Mouse (Mus musculus) thymus, adult 2 months (tissue): ENCODE measurements around the gene Atp1a4. TPM values are rescaled to one million over a fixed set of nuclear protein-coding genes. Genes with fewer than 3 reads are reported as not detected.

ENCODE experiments used
- DNase-seq: peaks from one replicate; pipeline ENCODE4 v3.0.0; 2021
- H3K27ac ChIP-seq: fragments of 200-500 bp; 2 replicates; pipeline ENCODE4 v1.5.1; 2012; ENCODE audit warnings: low read length, control low read depth; ENCODE audit not compliant: control insufficient read depth, insufficient read depth
- H3K27me3 ChIP-seq: fragments of 200-500 bp; 2 replicates; pipeline ENCODE4 v1.6.1; 2012; ENCODE audit warnings: mild to moderate bottlenecking, low read length, moderate library complexity, mixed read lengths; ENCODE audit not compliant: control insufficient read depth, insufficient read depth
- H3K36me3 ChIP-seq: fragments of 200-500 bp; 2 replicates; pipeline ENCODE4 v1.6.1; 2012; ENCODE audit warnings: mild to moderate bottlenecking, low read length, moderate library complexity; ENCODE audit not compliant: control insufficient read depth, insufficient read depth
- H3K4me1 ChIP-seq: fragments of 200-500 bp; replicated peaks from 2 replicates; pipeline ENCODE4 v1.6.1; 2012; ENCODE audit warnings: low read length; ENCODE audit not compliant: control insufficient read depth, insufficient read depth
- H3K4me3 ChIP-seq: fragments of 200-500 bp; 2 replicates; pipeline ENCODE4 v1.5.1; 2012; ENCODE audit warnings: mild to moderate bottlenecking, low read length, control low read depth, moderate library complexity; ENCODE audit not compliant: control insufficient read depth, insufficient read depth
- CTCF ChIP-seq: fragments of 200-500 bp; IDR thresholded peaks from 2 replicates; pipeline ENCODE4 v1.5.1; 2012; ENCODE audit warnings: mild to moderate bottlenecking, control low read depth, low read length, moderate library complexity, borderline replicate concordance; ENCODE audit not compliant: control insufficient read depth, poor library complexity, insufficient read depth; ENCODE audit errors: extremely low read depth
- POLR2A ChIP-seq: fragments of 200-500 bp; IDR thresholded peaks from 2 replicates; pipeline ENCODE4 v1.6.1; 2012; ENCODE audit warnings: mild to moderate bottlenecking, low read length, control low read depth, moderate library complexity; ENCODE audit not compliant: control insufficient read depth, poor library complexity, insufficient read depth; ENCODE audit errors: extremely low read depth
- WGBS: fragments of 180-500 bp; shearing (Covaris S2); methylation state at CpG from one replicate; pipeline ENCODE4 v1.1.7; 2018; 5-methylcytosine and 5-hydroxymethylcytosine counted together
- polyA plus RNA-seq: library from polyadenylated mRNA; depleted of rRNA; stranded (reverse); fragments of >200 nt; gene quantifications from 2 replicates; pipeline ENCODE4 v1.2.3, GENCODE M21; 2012

The Atp1a4 gene
- polyA plus RNA-seq, 1 experiment: 0.07 TPM

DNA sequence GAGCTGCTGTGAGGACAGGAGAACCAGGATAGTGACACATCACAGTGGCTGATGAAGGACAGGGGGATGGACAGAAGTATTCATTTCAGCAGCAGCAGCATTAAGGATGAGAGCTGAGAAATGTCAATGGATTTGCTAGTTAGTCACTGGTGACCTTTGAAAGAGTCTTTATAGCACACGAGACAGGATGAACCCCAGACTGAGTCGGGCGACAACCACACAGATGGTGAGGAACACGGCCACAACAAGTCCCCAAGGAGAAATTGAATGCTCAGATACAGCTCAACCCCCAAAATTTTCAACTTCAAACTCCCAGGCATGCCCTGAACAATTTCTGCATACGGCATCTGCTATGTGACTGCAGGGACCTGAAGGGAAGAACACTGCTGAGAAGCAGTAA is 28.5 kb upstream of the Atp1a4 start:
- Histone ChIP-seq H3K27me3 (no peaks in the 10 kb centered on the region), H3K36me3 (no peaks in the 10 kb centered on the region), H3K27ac (no peak overlapping the region), H3K4me3 (no peak overlapping the region), H3K4me1 (no peaks in the 10 kb centered on the region)
- DNase-seq: no peak
- WGBS: 59% methylated on average over 5 of the region's 5 CpGs
- TF ChIP-seq POLR2A (no peak), CTCF (no peak)

DNA sequence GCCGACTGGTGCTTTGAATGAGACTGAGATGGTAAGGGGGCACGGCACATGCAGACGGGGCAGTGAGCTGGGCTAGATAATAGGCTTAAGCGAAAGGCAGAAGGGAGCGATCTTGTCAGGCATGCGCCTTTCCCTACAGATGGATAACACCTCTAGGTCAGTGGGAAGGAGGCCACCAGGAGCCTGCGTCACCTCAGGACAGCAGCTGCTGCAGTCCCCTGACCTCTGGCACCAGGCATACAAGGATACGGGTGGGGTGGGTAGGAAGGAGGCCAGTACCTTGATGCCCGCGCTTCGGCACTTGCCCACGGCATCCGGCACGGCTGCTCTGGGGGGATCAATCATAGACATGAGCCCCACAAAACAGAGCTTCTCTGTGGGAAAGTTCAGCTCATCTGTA is 26.0 kb upstream of the Atp1a4 start:
- no peaks in the 10 kb centered on the region for H3K27me3 ChIP-seq
- 97% methylated on average over 14 of the region's 14 CpGs for WGBS
- no peak overlapping the region for H3K4me3 ChIP-seq

DNA sequence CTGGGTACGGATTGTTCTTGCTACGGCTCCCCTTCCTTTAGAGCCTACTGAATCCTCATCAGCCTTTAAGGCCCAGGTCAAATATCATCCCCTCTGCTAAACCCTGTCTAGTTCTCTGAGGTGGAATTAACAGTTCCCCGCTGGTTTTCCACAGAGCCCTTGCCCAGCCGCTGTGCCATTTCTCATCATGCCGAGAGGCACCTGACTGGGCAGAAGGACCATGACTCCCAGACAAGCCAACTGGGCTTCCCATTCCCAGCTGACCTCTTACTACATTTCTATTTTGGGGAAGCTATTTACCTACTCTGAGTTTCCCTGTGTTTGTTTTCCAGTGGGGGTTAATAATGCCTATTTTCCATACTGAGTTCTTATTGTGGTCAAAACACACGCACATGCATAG is 24.9 kb upstream of the Atp1a4 start:
- H3K27me3 ChIP-seq: no peaks in the 10 kb centered on the region
- H3K36me3 ChIP-seq: no peaks in the 10 kb centered on the region
- no peak for TF ChIP-seq POLR2A
- TF ChIP-seq CTCF: no peak
- no peaks in the 10 kb centered on the region for H3K4me1 ChIP-seq
- 96% methylated on average over 6 of the region's 6 CpGs for WGBS
- H3K27ac ChIP-seq: no peak overlapping the region
- no peak overlapping the region for H3K4me3 ChIP-seq
- no peak for DNase-seq

More for the DNA sequence above, 26.0 kb upstream of the Atp1a4 start:
- TF ChIP-seq POLR2A (no peak), CTCF (no peak)
- no peak for DNase-seq
- H3K36me3 ChIP-seq: no peaks in the 10 kb centered on the region
- H3K27ac ChIP-seq: no peak overlapping the region
- no peaks in the 10 kb centered on the region for H3K4me1 ChIP-seq

DNA sequence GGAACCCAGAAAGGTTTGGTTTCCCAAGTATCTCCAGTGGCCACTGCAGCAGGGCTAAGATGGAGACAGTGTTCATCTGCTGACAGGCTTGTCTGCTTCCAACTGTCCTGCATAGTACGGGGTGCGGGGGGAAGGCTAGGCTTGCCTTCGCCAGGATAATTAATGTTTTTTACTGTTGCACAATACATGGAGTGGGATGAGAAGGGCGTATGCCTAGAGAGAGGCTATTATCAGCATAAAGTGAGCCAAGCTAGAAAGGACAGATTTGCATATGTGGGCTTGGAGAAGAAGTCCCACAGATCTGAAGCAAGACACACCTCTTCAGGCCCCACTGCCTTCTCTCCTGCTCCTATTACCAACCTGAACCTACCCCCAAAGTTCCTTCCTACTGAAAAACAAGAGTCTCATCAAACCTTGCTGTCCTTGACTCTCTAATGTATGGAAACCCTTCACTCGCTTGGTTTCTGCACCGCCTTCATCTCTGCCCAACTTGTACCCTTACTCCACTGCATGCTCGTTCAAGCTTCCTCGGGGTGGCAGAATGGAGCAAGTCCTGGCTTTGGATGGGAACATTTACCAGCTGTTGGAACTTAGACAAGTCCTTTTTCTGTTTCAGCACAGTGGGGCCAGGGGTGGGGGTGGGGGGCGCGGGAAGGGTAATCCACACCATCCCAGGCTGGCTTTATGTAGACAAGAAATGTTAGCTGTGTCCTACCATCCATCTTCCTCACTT is 23.5 kb upstream of the Atp1a4 start:
- H3K4me1 ChIP-seq: peaks cover 5% of the 10 kb centered on the region; the same call in 1 of the 2 replicates
- no peak overlapping the region for H3K27ac ChIP-seq
- WGBS: 92% methylated on average over 10 of the region's 10 CpGs
- H3K27me3 ChIP-seq: no peaks in the 10 kb centered on the region
- no peaks in the 10 kb centered on the region for H3K36me3 ChIP-seq
- no peak overlapping the region for H3K4me3 ChIP-seq
- TF ChIP-seq CTCF: no peak
- no peak for TF ChIP-seq POLR2A
- no peak for DNase-seq

DNA sequence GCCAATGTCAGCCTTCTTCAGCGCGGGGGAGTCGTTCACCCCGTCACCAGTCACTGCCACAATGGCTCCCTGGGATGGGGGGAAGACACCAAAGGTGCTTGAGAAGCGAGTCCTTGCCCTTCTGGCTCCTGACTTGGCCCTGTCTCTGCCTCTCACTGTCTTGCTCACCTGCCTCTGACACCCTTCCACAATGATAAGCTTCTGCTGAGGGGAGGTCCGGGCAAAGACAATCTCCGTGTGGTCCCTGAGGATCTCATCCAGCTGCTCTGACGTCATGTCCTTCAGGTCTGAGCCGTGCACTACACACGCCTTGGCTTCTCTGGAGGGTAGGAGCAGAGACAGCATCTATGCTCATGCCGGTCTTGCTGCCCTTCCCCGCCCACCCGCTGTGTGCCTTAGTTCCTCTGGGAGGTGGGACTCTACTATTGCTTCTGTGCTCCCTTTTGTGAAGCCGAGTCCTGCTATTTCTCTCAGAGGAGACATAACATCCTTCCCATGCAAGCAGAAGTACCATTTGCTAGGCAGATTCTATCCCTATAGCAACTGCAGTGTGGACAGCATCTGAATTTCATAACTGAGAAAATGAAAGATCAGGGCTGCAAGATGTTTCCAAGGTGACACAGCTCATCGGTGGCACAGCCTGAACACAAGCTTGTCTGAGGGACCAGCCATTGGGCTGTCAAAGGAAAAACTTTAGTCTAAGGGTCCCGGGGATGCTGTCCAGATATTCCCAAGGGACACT is 21.7 kb upstream of the Atp1a4 start:
- no peak overlapping the region for H3K27ac ChIP-seq
- peaks cover 9% of the 10 kb centered on the region for H3K4me1 ChIP-seq
- no peak overlapping the region for H3K4me3 ChIP-seq
- TF ChIP-seq POLR2A (no peak), CTCF (no peak)
- no peak for DNase-seq
- no peaks in the 10 kb centered on the region for H3K36me3 ChIP-seq
- H3K27me3 ChIP-seq: no peaks in the 10 kb centered on the region
- WGBS: 91% methylated on average over 16 of the region's 16 CpGs

DNA sequence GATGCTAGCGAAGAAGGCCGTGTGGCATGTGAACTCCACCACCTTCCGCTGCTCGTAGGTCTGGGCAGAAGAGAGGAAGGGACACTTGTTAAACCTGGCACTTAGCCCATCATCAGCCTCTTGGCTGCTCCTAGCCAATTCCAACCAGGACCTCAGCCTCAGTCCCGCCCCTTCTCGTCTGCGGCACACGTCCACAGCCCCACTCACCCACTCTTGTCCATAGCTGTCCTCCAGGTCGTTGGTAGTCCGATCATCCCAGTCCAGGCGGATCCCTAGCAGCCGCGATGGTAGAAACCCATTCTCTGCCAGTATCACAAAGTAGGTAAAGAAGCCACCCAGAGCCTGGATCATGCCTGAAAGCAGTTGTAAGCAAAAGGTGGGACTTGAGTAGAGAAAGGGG is 20.1 kb upstream of the Atp1a4 start:
- Histone ChIP-seq H3K27me3 (no peaks in the 10 kb centered on the region), H3K4me3 (no peak overlapping the region), H3K4me1 (peaks cover 9% of the 10 kb centered on the region), H3K27ac (no peak overlapping the region), H3K36me3 (no peaks in the 10 kb centered on the region)
- DNase-seq: no peak
- WGBS: 98% methylated on average over 13 of the region's 13 CpGs
- TF ChIP-seq POLR2A (no peak), CTCF (no peak)

DNA sequence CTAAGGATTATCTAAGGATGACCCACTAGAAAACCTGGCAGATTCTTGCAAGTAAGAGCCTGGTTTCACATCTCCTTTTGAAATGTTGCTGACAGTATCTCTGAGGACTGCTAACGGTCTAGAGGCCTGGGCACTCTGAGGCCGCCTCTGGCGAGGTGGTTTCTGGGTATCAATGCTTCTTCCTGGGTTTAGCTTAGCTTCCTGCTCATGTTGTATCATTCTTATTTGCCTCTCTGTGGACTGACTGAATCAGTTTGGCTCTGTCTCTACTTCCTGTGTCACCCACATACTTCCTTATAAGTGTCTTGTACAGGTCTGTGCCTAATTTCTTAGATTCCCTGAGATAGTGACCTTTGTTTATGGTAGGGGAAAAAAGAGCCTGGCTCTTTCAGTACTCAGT is 19.0 kb upstream of the Atp1a4 start:
- 12% methylated on average over 3 of the region's 3 CpGs for WGBS
- DNase-seq: peak; percentile 11
- no peak for TF ChIP-seq CTCF
- TF ChIP-seq POLR2A: no peak
- Histone ChIP-seq H3K4me1 (peaks cover 9% of the 10 kb centered on the region), H3K4me3 (no peak overlapping the region), H3K27ac (no peak overlapping the region), H3K36me3 (no peaks in the 10 kb centered on the region), H3K27me3 (no peaks in the 10 kb centered on the region)
